Mouse (Mus musculus) ES-CJ7 (cell line): ENCODE results near the gene Vps18.

Experiments
- DNase-seq: peaks from one replicate; pipeline ENCODE4 v3.0.0; 2011; ENCODE audit warnings: low read depth, low spot score

The Vps18 gene

GRCm38 (mm10) chr2:119292281-119292680 is 3.7 kb downstream of the Vps18 start:
- DNase-seq = no peak

- DNase-seq = no peak
These were observed 4.3 kb downstream of the Vps18 start for GRCm38 (mm10) chr2:119292852-119293251.

- no peak for DNase-seq
These were observed 4.8 kb downstream of the Vps18 start for GRCm38 (mm10) chr2:119293311-119293710.

GRCm38 (mm10) chr2:119293776-119294390 is 5.3 kb downstream of the Vps18 start:
- DNase-seq = no peak

GRCm38 (mm10) chr2:119294411-119294810 is 5.9 kb downstream of the Vps18 start:
- no peak for DNase-seq

GRCm38 (mm10) chr2:119296756-119297155 is 8.2 kb downstream of the Vps18 start:
- DNase-seq = no peak

GRCm38 (mm10) chr2:119297506-119297905 is 9.0 kb downstream of the Vps18 start:
- no peak for DNase-seq

- peak; percentile 64 for DNase-seq
These were observed 9.8 kb downstream of the Vps18 start for GRCm38 (mm10) chr2:119298330-119298729.

GRCm38 (mm10) chr2:119298839-119299238 is 10.3 kb downstream of the Vps18 start:
- no peak for DNase-seq

GRCm38 (mm10) chr2:119299981-119300818 is 11.7 kb downstream of the Vps18 start:
- peak; percentile 92 for DNase-seq

GRCm38 (mm10) chr2:119300819-119301493 is 12.4 kb downstream of the Vps18 start:
- no peak for DNase-seq

GRCm38 (mm10) chr2:119302876-119303275 is 14.3 kb downstream of the Vps18 start:
- no peak for DNase-seq

- DNase-seq = no peak
These were observed 15.9 kb downstream of the Vps18 start for GRCm38 (mm10) chr2:119304391-119304790.

- DNase-seq = peak; percentile 74
These were observed 16.3 kb downstream of the Vps18 start for GRCm38 (mm10) chr2:119304798-119305208.

- no peak for DNase-seq
These were observed 23.0 kb downstream of the Vps18 start for GRCm38 (mm10) chr2:119311544-119311943.

GRCm38 (mm10) chr2:119312380-119312958 is 23.9 kb downstream of the Vps18 start:
- no peak for DNase-seq

GRCm38 (mm10) chr2:119313780-119314479 is 25.4 kb downstream of the Vps18 start:
- no peak for DNase-seq

GRCm38 (mm10) chr2:119314742-119315310 is 26.3 kb downstream of the Vps18 start:
- DNase-seq = no peak

GRCm38 (mm10) chr2:119318043-119318710 is 29.6 kb downstream of the Vps18 start:
- DNase-seq = no peak

GRCm38 (mm10) chr2:119320571-119320970 is 32.0 kb downstream of the Vps18 start:
- no peak for DNase-seq
